In the genomic region with DNA sequence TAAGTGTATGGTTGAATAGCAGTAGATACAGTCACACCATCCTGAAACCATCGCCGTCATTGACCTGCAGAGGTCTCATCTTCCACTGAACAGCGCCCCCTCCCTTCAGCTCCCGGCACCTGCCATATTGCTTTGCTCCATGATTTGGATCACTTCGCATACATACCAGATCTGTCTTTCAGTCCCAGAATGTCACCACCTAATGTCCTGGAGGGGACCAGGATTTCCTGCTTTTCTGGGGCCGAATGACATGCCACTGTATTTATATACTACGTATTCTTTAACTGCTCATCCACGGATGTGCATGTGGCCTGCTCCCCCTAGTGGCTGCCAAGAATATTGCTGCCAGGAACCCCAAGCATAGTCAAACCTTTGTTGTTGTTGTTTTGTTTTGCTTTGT, we compare ENCODE assay signal across 1 mouse cellular context.
TF ChIP-seq lines count a peak whose summit lies in the region.

No protein-coding gene starts in this region.

TF ChIP-seq in CH12.LX, 34 proteins besides CTCF, POLR2A, EP300 and RAD21 (continued from another document):
- peak; percentile 52 for TF ChIP-seq JUND (conservative IDR thresholded peaks at IDR 0.05; ENCODE audit: low read depth, low read length)
- TF ChIP-seq CHD2 (IDR thresholded peaks at IDR 0.05; ENCODE audit: low read length) = no peak
- no peak for TF ChIP-seq CHD1 (IDR thresholded peaks at IDR 0.05; ENCODE audit: low read depth, low read length)
- peak; percentile 49 for TF ChIP-seq BHLHE40 (IDR thresholded peaks at IDR 0.05; ENCODE audit: low read depth, low read length)
- TF ChIP-seq MYC (IDR thresholded peaks at IDR 0.05; ENCODE audit: low read depth, low read length) = peak; percentile 69; the same call in 1 of the 2 replicates
- peak; percentile 57 for TF ChIP-seq ZC3H11A (IDR thresholded peaks at IDR 0.05; ENCODE audit: low read depth, low read length)
- 0 out of 2 replicates have a peak, but pooled peaks have one; percentile 46 for TF ChIP-seq ELF1 (IDR thresholded peaks at IDR 0.05; ENCODE audit: low read depth, low read length)
- no peak for TF ChIP-seq KAT2A (IDR thresholded peaks at IDR 0.05; ENCODE audit: insufficient replicate concordance, low read length)
- peak; percentile 60; the same call in 1 of the 2 replicates for TF ChIP-seq NELFE (IDR thresholded peaks at IDR 0.05; ENCODE audit: low read depth, low read length)
- no peak for TF ChIP-seq ZKSCAN1 (IDR thresholded peaks at IDR 0.05; ENCODE audit: borderline replicate concordance, low read depth, low read length)
- peak; percentile 40; the same call in 1 of the 2 replicates for TF ChIP-seq MAFK (IDR thresholded peaks at IDR 0.05; ENCODE audit: insufficient replicate concordance, low read length)
- TF ChIP-seq POLR2AphosphoS2 (IDR thresholded peaks at IDR 0.05; ENCODE audit: low read depth, low read length) = no peak
- peak; percentile 39; the same call in 1 of the 2 replicates for TF ChIP-seq NRF1 (IDR thresholded peaks at IDR 0.05; ENCODE audit: low read depth, low read length)
- TF ChIP-seq SIN3A (IDR thresholded peaks at IDR 0.05; ENCODE audit: low read length) = no peak
- TF ChIP-seq JUN (IDR thresholded peaks at IDR 0.05; ENCODE audit: insufficient read depth, low read depth, low read length) = no peak
- 0 out of 2 replicates have a peak, but pooled peaks have one; percentile 31 for TF ChIP-seq MAZ (IDR thresholded peaks at IDR 0.05; ENCODE audit: low read depth, low read length)
- TF ChIP-seq MAX (IDR thresholded peaks at IDR 0.05; ENCODE audit: low read length) = no peak; the same call in 1 of the 2 replicates
- no peak for TF ChIP-seq PAX5 (IDR thresholded peaks at IDR 0.05; ENCODE audit: low read length)
- no peak for TF ChIP-seq ZMIZ1 (IDR thresholded peaks at IDR 0.05; ENCODE audit: low read depth, low read length)
